Mouse (Mus musculus) frontal cortex, postnatal 36 days (tissue): Measurements from ENCODE around the gene Spats1.
"Not testable (repeated sequence)": the region's sequence is repeated elsewhere in the genome, so short reads cannot be mapped to it uniquely, and the experiment has no call there.

Experiments
- DNase-seq, 2 experiments: peaks; one replicate each; pipeline ENCODE4 v3.0.0; 2022; ENCODE audit warnings: low spot score in 2 of 2

The Spats1 gene

GRCm38 (mm10) chr17:45489736-45490135, 14.5 kb upstream of the Spats1 start:
- DNase-seq, result no peak

- no peak for DNase-seq
Measured at GRCm38 (mm10) chr17:45488321-45489254, 13.4 kb upstream of the Spats1 start.

DNA sequence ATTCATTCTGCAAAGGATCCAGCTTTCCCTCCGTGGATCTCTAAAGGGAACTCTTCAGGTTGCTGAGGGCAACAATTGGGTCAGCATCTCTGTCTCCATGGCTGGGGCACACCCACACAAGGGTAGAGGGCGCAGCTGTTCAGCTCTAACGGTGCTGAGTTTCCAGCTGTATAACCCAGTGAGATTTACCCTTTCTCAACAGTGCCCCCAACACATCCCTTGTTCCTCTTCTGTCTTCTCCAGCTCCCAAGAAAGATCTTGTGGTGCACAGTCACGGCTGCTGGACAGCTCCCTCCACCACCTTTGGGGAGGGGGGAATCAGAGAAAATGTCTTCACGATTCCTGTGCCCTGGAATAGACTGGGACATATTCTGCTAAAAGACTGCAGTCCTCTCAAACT, 12.0 kb upstream of the Spats1 start:
- no peak for DNase-seq

DNA sequence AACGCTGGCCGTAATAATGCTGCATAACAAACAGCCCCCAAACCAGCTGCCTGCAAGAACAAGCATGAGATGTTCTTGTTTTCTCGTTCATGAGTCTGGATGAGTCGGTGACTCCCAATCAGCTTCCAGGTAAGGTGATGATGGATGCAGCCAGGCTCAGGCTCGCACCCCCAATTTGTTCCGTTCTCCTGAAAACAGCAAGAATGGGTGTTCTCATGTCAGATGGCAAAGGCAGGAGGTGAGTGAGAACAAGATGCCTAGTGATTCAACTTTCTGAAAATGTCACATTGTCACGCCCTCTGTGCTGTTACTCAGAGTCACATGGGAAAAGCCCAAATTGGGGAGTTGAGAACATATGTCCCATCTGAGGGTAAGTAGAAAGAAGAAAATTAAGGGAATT, 10.4 kb upstream of the Spats1 start:
- no peak for DNase-seq

DNA sequence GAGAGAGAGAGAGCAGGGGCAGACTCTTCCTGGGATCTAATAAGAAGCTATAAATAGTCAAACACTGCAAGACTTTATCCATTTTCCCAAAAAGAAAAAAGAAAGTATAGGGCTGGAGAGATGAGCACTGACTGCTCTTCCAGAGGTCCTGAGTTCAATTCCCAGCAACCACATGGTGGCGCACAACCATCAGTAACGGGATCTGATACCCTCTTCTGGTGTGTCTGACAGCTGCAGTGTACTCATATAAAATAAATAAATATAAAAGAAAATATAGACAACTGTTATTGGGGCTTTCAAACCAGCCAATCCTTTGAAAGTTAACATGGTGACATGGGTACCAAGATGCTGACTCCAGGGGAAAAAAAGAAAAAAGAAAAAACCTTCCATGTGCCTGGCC, 5.2 kb upstream of the Spats1 start:
- DNase-seq, result no peak

DNA sequence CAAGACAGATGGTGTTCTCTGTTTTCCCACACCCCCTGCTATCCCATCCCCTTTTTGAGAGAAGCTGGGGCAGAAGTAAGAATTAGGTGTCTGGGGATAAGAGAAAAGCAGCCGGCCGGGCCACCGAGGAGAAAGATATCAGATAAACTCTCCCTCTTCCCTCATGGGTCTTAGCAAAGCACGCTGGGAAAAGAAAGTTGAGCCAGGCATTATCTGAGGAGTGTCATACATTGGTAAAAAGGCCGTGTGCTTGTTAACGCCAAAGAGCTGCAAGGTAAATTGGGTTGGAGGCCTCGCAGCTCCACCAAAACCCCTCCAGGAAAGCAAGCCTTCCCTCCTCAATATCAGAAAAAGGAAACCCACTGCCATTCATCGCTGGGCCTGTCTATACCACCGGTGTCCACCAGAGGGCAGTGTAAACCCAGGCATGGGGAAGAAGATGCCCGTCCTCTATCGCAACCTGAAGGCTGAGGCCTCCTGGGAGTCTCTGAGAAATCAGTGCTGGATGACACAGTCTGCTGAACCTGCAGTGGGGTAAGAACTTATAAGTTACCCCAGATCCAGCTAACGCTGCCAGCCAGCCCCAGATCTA, 3.1 kb upstream of the Spats1 start:
- DNase-seq, result peak; percentile 85 to 89

DNA sequence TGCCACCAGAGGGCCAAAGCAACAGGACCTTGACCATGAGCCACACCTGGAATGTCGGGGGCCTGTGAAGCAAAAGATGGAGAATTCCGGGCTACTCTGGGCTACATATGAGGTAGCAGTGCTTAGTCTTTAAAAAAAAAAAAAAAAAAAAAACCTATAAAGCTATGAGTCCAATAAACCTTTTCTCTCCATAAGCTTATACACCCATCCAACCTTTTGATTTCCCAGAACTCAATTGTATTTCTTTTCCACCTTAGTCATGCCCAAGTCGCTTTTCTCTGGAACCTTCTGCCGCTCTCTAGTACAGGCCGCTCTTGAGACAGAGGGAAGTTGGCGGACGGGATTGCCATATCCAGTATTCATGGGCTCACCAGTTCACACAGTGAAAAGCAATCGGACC, 1.1 kb downstream of the Spats1 start:
- no peak for DNase-seq

DNA sequence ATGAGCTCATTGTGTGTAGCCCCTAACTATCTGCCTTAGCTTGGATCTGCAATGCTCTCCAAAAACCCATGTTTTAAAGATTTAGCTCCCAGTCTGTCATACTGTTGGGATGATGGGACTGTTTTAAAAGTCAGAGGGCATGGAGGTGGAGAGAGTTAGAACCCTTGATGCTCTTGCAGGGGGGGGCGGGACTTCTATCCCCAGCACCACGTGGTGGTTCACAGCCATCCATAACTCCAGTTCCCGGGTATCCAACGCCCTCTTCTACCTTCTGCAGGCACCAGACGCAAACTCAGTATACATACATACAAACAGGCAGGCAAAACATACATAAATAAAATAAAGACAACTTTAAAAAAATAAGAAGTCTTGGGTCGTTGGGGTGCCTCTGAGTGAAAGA, 1.5 kb downstream of the Spats1 start:
- DNase-seq, result no peak

DNA sequence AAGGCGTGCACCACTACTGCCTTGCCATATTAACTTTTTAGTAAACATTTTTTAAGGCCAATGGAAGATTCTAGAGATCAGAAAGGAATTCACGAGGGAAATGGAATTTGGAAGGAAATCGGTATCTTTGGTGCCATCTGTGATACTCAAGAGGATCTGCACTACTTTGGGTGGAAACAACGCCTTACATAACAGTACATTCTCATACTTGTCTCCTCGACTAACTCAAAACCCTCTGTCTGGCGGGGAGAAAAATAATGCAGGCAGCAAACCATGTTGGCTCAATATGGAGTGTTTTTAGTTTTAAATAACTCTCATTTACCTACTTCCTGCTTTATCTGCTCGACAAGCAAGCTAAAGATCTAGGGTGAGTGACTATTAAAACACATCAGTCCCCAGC, 4.5 kb downstream of the Spats1 start:
- DNase-seq, result no peak

- no peak for DNase-seq
Measured at GRCm38 (mm10) chr17:45468302-45468701, 6.9 kb downstream of the Spats1 start.

DNA sequence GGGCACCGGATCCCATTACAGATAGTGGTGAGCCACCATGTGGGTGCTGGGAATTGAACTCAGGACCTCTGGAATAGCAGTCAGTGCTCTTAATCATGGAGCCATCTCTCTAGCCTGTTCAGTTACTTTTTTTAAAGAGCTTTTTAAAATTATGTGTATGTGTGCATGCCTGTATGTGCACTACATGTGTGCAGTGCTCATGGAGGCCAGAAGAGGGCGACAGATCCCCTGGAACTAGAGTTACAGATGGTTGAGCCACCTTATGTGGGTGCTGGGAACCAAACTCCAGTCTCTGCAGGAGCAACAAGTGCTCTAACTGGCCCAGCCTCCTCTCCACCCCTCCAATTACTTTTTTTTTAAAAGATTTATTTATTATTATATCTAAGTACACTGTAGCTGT, 8.5 kb downstream of the Spats1 start:
- DNase-seq, result no peak

GRCm38 (mm10) chr17:45464255-45464654, 11.0 kb downstream of the Spats1 start:
- DNase-seq, result no peak

- no peak for DNase-seq
Measured at GRCm38 (mm10) chr17:45462506-45462905, 12.7 kb downstream of the Spats1 start.

DNA sequence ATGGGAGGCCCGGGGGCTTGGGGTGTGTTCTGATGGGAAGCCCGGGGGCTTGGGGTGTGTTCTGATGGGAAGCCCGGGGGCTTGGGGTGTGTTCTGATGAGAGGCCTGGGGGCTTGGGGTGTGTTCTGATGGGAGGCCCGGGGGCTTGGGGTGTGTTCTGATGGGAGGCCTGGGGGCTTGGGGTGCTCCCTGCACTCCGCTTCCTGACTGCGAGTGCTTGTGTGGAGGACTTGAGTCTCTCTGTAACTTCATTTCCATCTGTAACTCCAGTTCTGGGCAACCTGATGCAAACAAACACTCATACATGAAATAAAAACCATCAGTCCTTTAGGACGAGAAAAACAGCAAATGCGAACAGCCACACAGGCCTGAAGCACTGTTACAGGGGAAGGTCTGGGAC, 16.2 kb downstream of the Spats1 start:
- DNase-seq, result no peak

DNA sequence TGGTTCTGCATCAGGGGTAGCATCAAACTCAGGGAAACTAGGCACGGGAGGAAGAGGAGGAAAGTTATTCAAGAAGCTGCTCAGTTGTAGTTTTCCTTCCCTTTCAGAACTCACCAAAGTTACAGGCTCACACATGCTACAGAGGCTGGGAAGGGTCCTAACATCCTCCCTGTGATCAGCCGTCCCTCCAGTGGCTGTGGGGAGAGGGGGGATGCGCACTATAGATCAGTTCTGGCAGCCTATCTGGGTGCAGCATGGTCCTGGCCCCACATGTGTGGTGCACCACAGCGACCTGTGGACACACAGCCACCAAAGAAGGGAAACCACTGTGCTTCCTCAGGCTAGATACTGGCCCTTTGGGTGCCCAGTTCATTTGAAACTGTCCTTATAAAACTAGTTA, 16.7 kb downstream of the Spats1 start:
- DNase-seq, result no peak

- no peak for DNase-seq
Measured at GRCm38 (mm10) chr17:45457487-45457886, 17.7 kb downstream of the Spats1 start.

GRCm38 (mm10) chr17:45456260-45457152, 18.7 kb downstream of the Spats1 start:
- DNase-seq, result peak in 1 of 2 experiments; percentile 43

GRCm38 (mm10) chr17:45455783-45456182, 19.4 kb downstream of the Spats1 start:
- not testable (repeated sequence) for DNase-seq

DNA sequence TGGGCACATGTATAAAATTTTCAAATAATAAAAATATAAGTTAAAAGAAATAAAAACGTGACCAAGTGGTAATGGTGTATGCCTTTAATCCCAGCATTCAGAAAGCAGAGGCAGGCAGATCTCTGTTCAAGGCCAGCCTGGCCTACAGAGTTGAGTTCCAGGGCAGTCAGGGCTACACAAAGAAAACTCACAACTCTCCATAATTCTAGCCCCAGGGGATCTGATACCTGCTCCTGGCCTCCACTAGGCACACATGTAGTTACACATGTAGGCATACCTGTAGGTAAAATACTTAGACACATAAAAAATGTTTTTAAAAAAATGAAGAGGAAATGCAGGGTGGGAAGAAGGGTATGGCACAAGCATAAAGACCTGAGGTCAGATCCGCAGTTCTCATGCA, 20.4 kb downstream of the Spats1 start:
- DNase-seq, result no peak

DNA sequence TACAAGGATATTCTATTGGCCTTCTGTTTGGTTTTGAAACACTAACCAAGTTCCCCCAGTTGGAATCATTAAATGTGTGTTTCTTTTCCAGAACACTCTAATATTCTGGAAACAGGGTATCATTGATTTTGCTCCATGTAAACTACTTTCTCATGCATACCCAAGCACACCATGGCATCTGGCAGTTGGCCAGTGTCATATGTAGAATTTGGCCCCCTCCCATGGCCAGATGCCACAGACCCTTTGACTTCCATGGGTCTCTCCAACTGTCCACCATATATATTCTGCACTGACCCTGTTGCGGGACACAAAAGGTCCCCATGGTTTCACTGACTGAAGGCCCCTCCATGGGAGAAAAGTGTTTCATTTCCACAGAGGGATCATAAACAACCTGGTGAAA, 22.9 kb downstream of the Spats1 start:
- DNase-seq, result no peak

- DNase-seq, result no peak
Measured at GRCm38 (mm10) chr17:45450153-45450552, 25.1 kb downstream of the Spats1 start.

GRCm38 (mm10) chr17:45449586-45449985, 25.6 kb downstream of the Spats1 start:
- DNase-seq, result no peak
